Mouse (Mus musculus): ENCODE measurements around the gene Usp2. TPM values are rescaled to one million over a fixed set of nuclear protein-coding genes. Genes with fewer than 3 reads are reported as not detected.
A peak's percentile ranks its signal among the peaks of the same experiment; 100 is the strongest.

Usp2 gene
- polyA plus RNA-seq, 1 experiment from 2014 or later = 10.5 TPM

- no peak for ATAC-seq (ENCODE audit: borderline replicate concordance, extremely low read depth, low FRiP score, low TSS enrichment)
- no peak overlapping the region for H3K27ac ChIP-seq
- peaks cover 11% of the 10 kb centered on the region for H3K27me3 ChIP-seq
- no peak overlapping the region for H3K9ac ChIP-seq
- H3K36me3 ChIP-seq = no peaks in the 10 kb centered on the region
- peaks cover 24% of the 10 kb centered on the region for H3K4me1 ChIP-seq
- no peaks in the 10 kb centered on the region for H3K9me3 ChIP-seq
- 34% methylated on average over 11 of the region's 11 CpGs for WGBS
- no peak overlapping the region for H3K4me3 ChIP-seq
- H3K4me2 ChIP-seq = no peak overlapping the region
Measured at GRCm38 (mm10) chr9:44071914-44072598, 5.2 kb downstream of the Usp2 start.

GRCm38 (mm10) chr9:44072599-44072915 lies 5.7 kb downstream of the Usp2 start:
- ATAC-seq (ENCODE audit: borderline replicate concordance, extremely low read depth, low FRiP score, low TSS enrichment) = no peak

DNA sequence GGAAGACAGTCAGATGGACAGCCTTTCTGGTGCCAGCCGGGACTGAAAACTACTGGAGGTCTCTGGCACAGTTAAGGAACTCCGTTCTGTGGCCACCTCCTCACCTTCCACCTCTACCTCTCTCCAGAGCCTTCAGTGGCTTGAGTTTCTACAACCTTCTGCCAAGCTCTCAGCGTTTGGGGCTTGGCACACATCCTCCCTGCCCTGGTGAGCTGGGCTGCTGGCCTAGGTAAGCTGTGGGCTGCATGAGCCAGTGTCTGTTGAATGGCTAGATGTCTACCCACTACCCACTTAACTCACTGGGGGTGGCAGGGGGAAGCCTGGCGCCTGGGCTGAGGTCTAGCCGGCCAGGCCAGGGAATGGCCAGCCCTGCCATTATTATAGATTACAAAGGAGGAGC lies 6.3 kb downstream of the Usp2 start:
- Histone ChIP-seq H3K4me1 (peaks cover 18% of the 10 kb centered on the region; the same call in 1 of the 2 replicates), H3K36me3 (no peaks in the 10 kb centered on the region), H3K4me3 (no peak overlapping the region), H3K9ac (no peak overlapping the region), H3K9me3 (no peaks in the 10 kb centered on the region), H3K4me2 (no peak overlapping the region), H3K27me3 (peaks cover 11% of the 10 kb centered on the region), H3K27ac (no peak overlapping the region)
- 66% methylated on average over 5 of the region's 5 CpGs for WGBS
- no peak for ATAC-seq (ENCODE audit: borderline replicate concordance, extremely low read depth, low FRiP score, low TSS enrichment)

More at GRCm38 (mm10) chr9:44072599-44072915, 5.7 kb downstream of the Usp2 start:
- no peak overlapping the region for H3K4me3 ChIP-seq
- no peaks in the 10 kb centered on the region for H3K9me3 ChIP-seq
- no peak overlapping the region for H3K4me2 ChIP-seq
- H3K36me3 ChIP-seq = no peaks in the 10 kb centered on the region
- peaks cover 18% of the 10 kb centered on the region for H3K4me1 ChIP-seq
- H3K27me3 ChIP-seq = peaks cover 11% of the 10 kb centered on the region
- H3K9ac ChIP-seq = no peak overlapping the region
- WGBS = 41% methylated on average over 4 of the region's 4 CpGs
- no peak overlapping the region for H3K27ac ChIP-seq

- Histone ChIP-seq H3K36me3 (no peaks in the 10 kb centered on the region), H3K9ac (no peak overlapping the region), H3K27me3 (peaks cover 11% of the 10 kb centered on the region), H3K4me3 (no peak overlapping the region), H3K9me3 (no peaks in the 10 kb centered on the region), H3K4me2 (no peak overlapping the region), H3K4me1 (peaks cover 32% of the 10 kb centered on the region), H3K27ac (no peak overlapping the region)
- WGBS = 62% methylated on average over 9 of the region's 9 CpGs
- ATAC-seq (ENCODE audit: borderline replicate concordance, extremely low read depth, low FRiP score, low TSS enrichment) = no peak
Measured at GRCm38 (mm10) chr9:44074395-44075275, 7.8 kb downstream of the Usp2 start.

- 80% methylated on average over 24 of the region's 24 CpGs for WGBS
- no peak overlapping the region for H3K4me3 ChIP-seq
- no peak overlapping the region for H3K4me2 ChIP-seq
- H3K9me3 ChIP-seq = no peaks in the 10 kb centered on the region
- no peak overlapping the region for H3K27ac ChIP-seq
- ATAC-seq (ENCODE audit: borderline replicate concordance, extremely low read depth, low FRiP score, low TSS enrichment) = no peak
- H3K27me3 ChIP-seq = peaks cover 7% of the 10 kb centered on the region
- no peak overlapping the region for H3K9ac ChIP-seq
- peaks cover 32% of the 10 kb centered on the region for H3K4me1 ChIP-seq
- no peaks in the 10 kb centered on the region for H3K36me3 ChIP-seq
Measured at GRCm38 (mm10) chr9:44075276-44075995, 8.6 kb downstream of the Usp2 start.

- H3K4me2 ChIP-seq = no peak overlapping the region
Measured at GRCm38 (mm10) chr9:44075996-44076763, 9.4 kb downstream of the Usp2 start.

DNA sequence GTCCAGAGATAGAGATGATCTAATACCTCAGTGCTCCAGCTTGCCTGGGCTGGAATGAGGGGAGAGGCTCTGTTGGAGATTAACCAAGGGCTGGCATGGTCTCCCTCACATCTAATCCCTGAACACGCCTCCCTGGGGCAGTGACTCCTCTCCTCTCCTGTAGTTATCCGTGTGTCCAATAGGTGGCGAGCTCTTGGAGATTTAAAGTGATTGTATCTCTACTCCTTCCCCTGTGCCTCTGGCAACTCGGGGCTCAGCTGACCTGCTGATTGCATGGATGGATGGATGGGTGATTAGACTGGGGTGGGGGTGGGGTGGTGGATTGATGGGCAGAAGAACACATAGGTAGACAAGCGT lies 9.9 kb downstream of the Usp2 start:
- Histone ChIP-seq H3K4me1 (peaks cover 22% of the 10 kb centered on the region), H3K9me3 (no peaks in the 10 kb centered on the region), H3K4me3 (no peak overlapping the region), H3K4me2 (no peak overlapping the region), H3K36me3 (no peaks in the 10 kb centered on the region), H3K27ac (no peak overlapping the region), H3K9ac (no peak overlapping the region), H3K27me3 (no peaks in the 10 kb centered on the region; the same call in none of the 2 replicates)
- 16% methylated on average over 5 of the region's 5 CpGs for WGBS
- ATAC-seq (ENCODE audit: borderline replicate concordance, extremely low read depth, low FRiP score, low TSS enrichment) = no peak

More at GRCm38 (mm10) chr9:44075996-44076763, 9.4 kb downstream of the Usp2 start:
- Histone ChIP-seq H3K4me1 (peaks cover 27% of the 10 kb centered on the region), H3K36me3 (no peaks in the 10 kb centered on the region), H3K4me3 (no peak overlapping the region), H3K27me3 (no peaks in the 10 kb centered on the region; the same call in none of the 2 replicates), H3K27ac (no peak overlapping the region), H3K9me3 (no peaks in the 10 kb centered on the region), H3K9ac (no peak overlapping the region)
- no peak for ATAC-seq (ENCODE audit: borderline replicate concordance, extremely low read depth, low FRiP score, low TSS enrichment)
- 63% methylated on average over 16 of the region's 16 CpGs for WGBS

DNA sequence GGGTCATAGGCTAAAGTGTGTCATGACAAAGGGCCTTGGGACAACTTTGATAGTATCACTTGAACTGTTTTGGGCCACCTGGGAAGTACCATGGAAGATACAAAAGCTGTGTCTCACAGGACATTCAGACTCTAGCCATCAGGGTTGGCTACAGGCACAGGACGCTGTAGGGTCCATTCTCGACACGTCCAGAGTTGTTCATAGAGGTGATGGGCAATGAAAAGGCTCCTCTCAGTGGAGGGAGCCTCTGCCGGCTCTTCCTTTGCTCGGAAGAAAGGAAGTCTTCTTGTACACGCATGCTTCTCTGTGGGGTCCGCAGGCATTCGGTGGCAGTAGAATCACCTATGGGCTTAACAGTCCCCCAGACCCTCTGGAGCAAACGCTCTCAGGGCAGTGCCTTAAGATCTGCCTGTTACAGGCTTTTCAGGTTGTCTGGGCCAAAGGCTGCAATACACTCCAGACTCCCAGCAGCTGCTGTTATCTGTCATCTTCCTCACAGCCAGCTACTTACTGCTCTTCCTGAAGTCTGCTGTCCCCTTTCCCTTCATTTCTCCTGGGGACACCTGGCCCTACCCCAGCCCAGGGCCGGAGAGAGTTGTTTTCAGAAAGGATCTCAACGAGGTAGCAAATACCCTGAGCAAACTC lies 10.6 kb downstream of the Usp2 start:
- H3K4me2 ChIP-seq = no peak overlapping the region
- no peak for ATAC-seq (ENCODE audit: borderline replicate concordance, extremely low read depth, low FRiP score, low TSS enrichment)
- 73% methylated on average over 11 of the region's 11 CpGs for WGBS
- H3K4me3 ChIP-seq = no peak overlapping the region
- H3K4me1 ChIP-seq = peaks cover 17% of the 10 kb centered on the region
- no peaks in the 10 kb centered on the region for H3K36me3 ChIP-seq
- H3K9ac ChIP-seq = no peak overlapping the region
- no peak overlapping the region for H3K27ac ChIP-seq
- peaks cover 2% of the 10 kb centered on the region for H3K27me3 ChIP-seq
- no peaks in the 10 kb centered on the region for H3K9me3 ChIP-seq

- peaks cover 14% of the 10 kb centered on the region for H3K4me1 ChIP-seq
- no peak for ATAC-seq (ENCODE audit: borderline replicate concordance, extremely low read depth, low FRiP score, low TSS enrichment)
- H3K9me3 ChIP-seq = no peaks in the 10 kb centered on the region
- H3K36me3 ChIP-seq = no peaks in the 10 kb centered on the region
- peak overlapping the region; percentile 24 for H3K4me2 ChIP-seq
- no peak overlapping the region for H3K27ac ChIP-seq
- H3K27me3 ChIP-seq = peaks cover 11% of the 10 kb centered on the region
- no peak overlapping the region for H3K9ac ChIP-seq
- no peak overlapping the region for H3K4me3 ChIP-seq
- 74% methylated on average over 10 of the region's 10 CpGs for WGBS
Measured at GRCm38 (mm10) chr9:44078136-44078797, 11.4 kb downstream of the Usp2 start.

DNA sequence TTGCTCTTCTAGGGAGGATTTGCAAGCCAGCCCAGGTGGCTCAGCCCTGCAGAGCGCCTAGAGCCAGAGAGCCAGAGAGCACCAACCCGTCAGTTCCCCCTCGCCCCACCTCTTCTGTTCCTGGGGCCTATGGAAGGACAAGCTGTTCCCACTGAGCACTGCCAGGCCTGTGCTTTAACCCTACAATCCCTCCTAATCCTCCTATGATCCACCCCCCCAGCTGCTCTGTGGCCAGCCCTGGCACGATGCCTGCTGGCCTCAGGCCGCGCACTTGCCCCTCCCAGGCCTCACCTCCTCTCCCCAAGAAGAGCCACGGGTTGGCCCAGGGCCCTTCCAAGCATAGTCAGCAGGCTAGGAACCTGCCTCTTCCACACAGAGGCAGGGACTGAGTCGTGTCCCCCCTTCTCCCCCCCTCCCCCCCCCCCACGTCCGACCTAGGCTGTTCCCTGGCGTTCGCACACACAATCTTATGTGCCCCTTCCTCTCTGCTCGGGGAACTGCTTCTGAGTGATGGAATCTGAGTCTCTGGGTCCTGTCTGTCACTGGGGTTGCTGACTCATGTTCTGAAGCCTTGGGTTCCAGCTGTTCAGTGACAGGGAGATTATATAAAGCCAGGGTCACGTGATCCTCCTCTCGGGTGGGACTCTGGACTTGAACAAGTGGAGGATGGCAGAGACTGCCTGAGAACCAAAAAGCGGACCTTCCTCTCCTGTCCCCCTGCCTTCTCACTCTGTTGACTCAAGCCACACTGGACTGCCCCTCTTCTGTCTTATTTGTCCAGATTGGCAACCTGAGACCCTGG lies 12.3 kb downstream of the Usp2 start:
- peaks cover 23% of the 10 kb centered on the region for H3K4me1 ChIP-seq

More for the DNA sequence above, 12.3 kb downstream of the Usp2 start:
- Histone ChIP-seq H3K27ac (no peak overlapping the region), H3K36me3 (no peaks in the 10 kb centered on the region), H3K9ac (no peak overlapping the region), H3K27me3 (peaks cover 20% of the 10 kb centered on the region), H3K4me2 (peak overlapping the region; percentile 24), H3K4me3 (no peak overlapping the region), H3K9me3 (no peaks in the 10 kb centered on the region)
- peak; percentile 75 for ATAC-seq (ENCODE audit: borderline replicate concordance, extremely low read depth, low FRiP score, low TSS enrichment)
- 19% methylated on average over 16 of the region's 16 CpGs for WGBS

Data from lung, embryonic 15.5 days (tissue).